Mouse (Mus musculus): ENCODE measurements at regions not wholly inside any gene's neighbourhood (a gene's known extent, or its start where the extent isn't known, plus 50 kb on each side); places are given as distances from the start of the nearest gene placed in this dataset.

DNA sequence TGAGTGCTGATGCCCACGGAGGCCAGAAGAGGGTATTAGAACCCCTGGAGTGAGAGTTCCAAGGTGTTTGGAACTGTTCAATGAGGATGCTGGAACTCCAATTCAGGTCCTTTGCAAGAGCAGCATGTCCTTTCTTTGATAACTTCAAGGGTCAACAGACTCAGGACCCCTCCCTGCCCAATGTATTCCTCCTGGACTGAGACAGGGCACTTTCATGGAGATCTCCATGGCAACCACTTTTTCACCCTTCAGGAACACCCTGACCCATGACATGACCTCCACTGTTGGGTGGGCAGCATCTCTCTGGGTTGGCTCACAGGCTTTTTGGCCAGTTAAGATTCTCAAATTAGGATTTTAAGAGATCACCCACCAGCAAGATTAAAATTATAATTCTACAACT is 117.4 kb upstream of the Sulf2 start:
- TF ChIP-seq CTCF (IDR thresholded peaks at IDR 0.05; ENCODE audit: low read depth) (no peak), EP300 (IDR thresholded peaks at IDR 0.05; ENCODE audit: low read depth) (no peak)
